Mouse (Mus musculus): ENCODE data around the gene Olfr385. TPM values are rescaled to one million over a fixed set of nuclear protein-coding genes. Genes with fewer than 3 reads are reported as not detected.
"Not testable (repeated sequence)": the region's sequence is repeated elsewhere in the genome, so short reads cannot be mapped to it uniquely, and the experiment has no call there.

Olfr385 gene
- polyA plus RNA-seq (2015; fragmentation: Nextera tagmentation; extraction: Ambion mirVana), result not detected in 2 replicates

DNA sequence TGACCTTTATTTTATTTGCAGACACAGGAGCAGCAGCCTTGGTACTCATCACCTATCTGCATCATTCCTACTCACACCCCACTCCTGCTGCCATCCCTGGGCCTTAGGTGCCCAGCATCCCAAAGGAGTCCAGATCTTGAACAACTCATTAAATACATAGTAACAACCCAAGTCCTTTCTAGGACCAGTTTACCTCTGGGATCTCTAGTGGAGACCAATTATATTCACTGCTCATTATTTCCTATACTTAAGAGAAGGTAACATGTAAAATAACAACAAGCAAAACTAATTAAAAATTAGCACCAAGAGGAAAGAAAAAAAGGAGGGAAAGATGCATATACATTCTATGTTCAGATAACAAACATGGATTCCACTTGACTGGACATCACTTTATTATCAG, at the start of gene Olfr385:
TSS of gene Olfr385 (minus strand) at position 101 of the 400 bp plus-strand sequence.
- Histone ChIP-seq H3K4me1 (replicated peaks; ENCODE audit: control insufficient read depth, insufficient read depth, low read length) (no peaks in the 10 kb centered on the region), H3K9me3 (ENCODE audit: control insufficient read depth) (no peaks in the 10 kb centered on the region), H3K4me2 (replicated peaks; ENCODE audit: low read depth) (no peak within 1 kb of the TSS), H3K36me3 (ENCODE audit: control insufficient read depth, insufficient read depth) (no peaks in the 10 kb centered on the region), H3K4me3 (ENCODE audit: low read depth, low read length) (no peak within 1 kb of the TSS), H3K27me3 (replicated peaks; ENCODE audit: control insufficient read depth, insufficient read depth, low read length) (no peaks in the 10 kb centered on the region), H3K27ac (ENCODE audit: low read depth, low read length) (no peak within 1 kb of the TSS), H3K9ac (ENCODE audit: low read depth, low read length) (no peak within 1 kb of the TSS)
- TF ChIP-seq CTCF (IDR thresholded peaks at IDR 0.05; ENCODE audit: low read depth), result no peak
- ATAC-seq, result no peak

DNA sequence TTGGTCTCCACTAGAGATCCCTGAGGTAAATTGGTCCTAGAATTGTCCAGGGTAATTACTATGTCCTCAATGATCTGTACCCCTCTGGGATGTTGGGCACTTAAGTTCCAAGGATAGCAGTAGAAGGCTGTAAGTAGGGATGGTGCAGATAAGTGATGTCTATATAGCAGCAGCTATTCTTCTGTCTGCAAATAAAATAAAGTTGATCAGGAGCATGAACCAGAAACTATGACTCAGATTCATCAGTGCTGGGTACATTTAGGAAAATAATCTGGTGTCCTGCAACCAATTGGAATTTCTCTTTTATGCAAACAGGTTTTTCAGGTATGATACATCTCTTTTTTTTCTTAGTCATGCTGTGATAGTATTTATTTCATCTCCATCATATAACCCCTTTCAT, 5.5 kb upstream of the Olfr385 start, which contains the start of gene Olfr384:
TSS of gene Olfr384 (plus strand) at position 301 of the 400 bp plus-strand sequence.
- no peak within 1 kb of the TSS for H3K27ac ChIP-seq (ENCODE audit: low read depth, low read length)
- no peaks in the 10 kb centered on the region for H3K27me3 ChIP-seq (replicated peaks; ENCODE audit: control insufficient read depth, insufficient read depth, low read length)
- no peaks in the 10 kb centered on the region for H3K4me1 ChIP-seq (replicated peaks; ENCODE audit: control insufficient read depth, insufficient read depth, low read length)
- no peaks in the 10 kb centered on the region for H3K9me3 ChIP-seq (ENCODE audit: control insufficient read depth)
- no peak for TF ChIP-seq CTCF (IDR thresholded peaks at IDR 0.05; ENCODE audit: low read depth)
- ATAC-seq, result no peak
- H3K9ac ChIP-seq (ENCODE audit: low read depth, low read length), result no peak within 1 kb of the TSS
- H3K36me3 ChIP-seq (ENCODE audit: control insufficient read depth, insufficient read depth), result no peaks in the 10 kb centered on the region
- no peak within 1 kb of the TSS for H3K4me2 ChIP-seq (replicated peaks; ENCODE audit: low read depth)
- no peak within 1 kb of the TSS for H3K4me3 ChIP-seq (ENCODE audit: low read depth, low read length)

DNA sequence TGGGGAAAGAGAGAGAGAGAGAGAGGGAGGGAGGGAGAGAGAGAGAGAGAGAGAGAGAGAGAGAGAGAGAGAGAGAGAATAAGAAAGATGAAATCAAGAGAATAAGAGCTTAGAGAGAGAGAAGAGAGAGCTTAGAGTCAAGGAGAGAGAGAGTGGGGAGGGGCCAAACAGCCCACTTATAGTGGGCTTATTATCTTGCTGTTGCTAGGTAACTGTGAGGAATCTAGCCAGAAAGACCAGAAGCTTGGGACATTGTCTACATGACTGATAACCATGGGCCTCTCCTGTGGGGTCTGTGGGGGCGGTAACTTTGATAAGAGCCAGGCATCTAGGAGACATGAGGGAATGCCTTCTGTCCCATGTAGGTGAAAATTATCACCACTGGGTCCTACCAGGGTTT, 9.6 kb downstream of the Olfr385 start:
- H3K36me3 ChIP-seq (ENCODE audit: control insufficient read depth, insufficient read depth); H3K4me2 ChIP-seq (replicated peaks; ENCODE audit: low read depth); H3K9me3 ChIP-seq (ENCODE audit: control insufficient read depth); H3K27ac ChIP-seq (ENCODE audit: low read depth, low read length); H3K4me1 ChIP-seq (replicated peaks; ENCODE audit: control insufficient read depth, insufficient read depth, low read length); ATAC-seq; H3K9ac ChIP-seq (ENCODE audit: low read depth, low read length); H3K27me3 ChIP-seq (replicated peaks; ENCODE audit: control insufficient read depth, insufficient read depth, low read length); H3K4me3 ChIP-seq (ENCODE audit: low read depth, low read length): not testable (repeated sequence)
- 85% methylated on average over 1 of the region's 1 CpGs for WGBS

DNA sequence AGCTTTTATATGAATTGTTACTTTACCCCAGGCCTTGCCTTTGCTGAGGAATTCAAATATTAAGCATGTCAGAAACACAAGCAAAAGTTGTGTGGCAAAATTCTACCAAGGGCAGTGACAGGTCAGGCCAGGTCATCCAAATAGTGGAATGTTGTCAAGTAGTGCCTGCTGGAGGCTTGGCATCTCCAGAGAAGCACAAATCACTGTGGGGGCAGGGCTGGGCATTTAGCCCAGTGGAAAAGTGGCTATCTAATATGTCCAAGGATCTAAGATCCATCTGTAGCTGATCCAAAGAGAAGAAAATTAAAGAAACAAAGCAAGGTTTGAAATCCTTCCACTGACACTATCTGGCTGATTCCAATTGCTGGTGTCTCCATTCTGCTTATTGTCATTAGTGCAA, 12.9 kb downstream of the Olfr385 start:
- TF ChIP-seq CTCF (IDR thresholded peaks at IDR 0.05; ENCODE audit: low read depth), result no peak
- Histone ChIP-seq H3K36me3 (ENCODE audit: control insufficient read depth, insufficient read depth) (no peaks in the 10 kb centered on the region), H3K9ac (ENCODE audit: low read depth, low read length) (no peak overlapping the region), H3K4me2 (replicated peaks; ENCODE audit: low read depth) (no peak overlapping the region), H3K27ac (ENCODE audit: low read depth, low read length) (no peak overlapping the region), H3K4me3 (ENCODE audit: low read depth, low read length) (no peak overlapping the region), H3K27me3 (replicated peaks; ENCODE audit: control insufficient read depth, insufficient read depth, low read length) (no peaks in the 10 kb centered on the region), H3K4me1 (replicated peaks; ENCODE audit: control insufficient read depth, insufficient read depth, low read length) (no peaks in the 10 kb centered on the region), H3K9me3 (ENCODE audit: control insufficient read depth) (no peaks in the 10 kb centered on the region)
- no peak for ATAC-seq

Other genes with a start within 250 kb of the Olfr385 start
- not detected in 2 replicates for gene Olfr20, start 242.2 kb downstream of the Olfr385 start, polyA plus RNA-seq (2015; fragmentation: Nextera tagmentation; extraction: Ambion mirVana)
- gene Olfr376, start 221.8 kb downstream of the Olfr385 start, polyA plus RNA-seq (2015; fragmentation: Nextera tagmentation; extraction: Ambion mirVana), result not detected in 2 replicates
- gene Olfr1, start 193.4 kb downstream of the Olfr385 start, polyA plus RNA-seq (2015; fragmentation: Nextera tagmentation; extraction: Ambion mirVana), result not detected in 2 replicates
- gene Olfr378, start 164.5 kb downstream of the Olfr385 start, polyA plus RNA-seq (2015; fragmentation: Nextera tagmentation; extraction: Ambion mirVana), result not detected in 2 replicates
- not detected in 2 replicates for gene Olfr380, start 135.5 kb downstream of the Olfr385 start, polyA plus RNA-seq (2015; fragmentation: Nextera tagmentation; extraction: Ambion mirVana)
- gene Olfr381, start 101.4 kb downstream of the Olfr385 start, polyA plus RNA-seq (2015; fragmentation: Nextera tagmentation; extraction: Ambion mirVana), result not detected in 2 replicates
- gene Olfr382, start 75.8 kb downstream of the Olfr385 start, polyA plus RNA-seq (2015; fragmentation: Nextera tagmentation; extraction: Ambion mirVana), result not detected in 2 replicates
- gene Olfr384, start 5.6 kb upstream of the Olfr385 start, polyA plus RNA-seq (2015; fragmentation: Nextera tagmentation; extraction: Ambion mirVana), result not detected in 2 replicates
- gene Zfp735, start 95.8 kb upstream of the Olfr385 start, polyA plus RNA-seq (2015; fragmentation: Nextera tagmentation; extraction: Ambion mirVana), result not detected in 2 replicates
- gene Olfr389, start 187.7 kb upstream of the Olfr385 start, polyA plus RNA-seq (2015; fragmentation: Nextera tagmentation; extraction: Ambion mirVana), result not detected in 2 replicates
- not detected in 2 replicates for gene Olfr390, start 190.0 kb upstream of the Olfr385 start, polyA plus RNA-seq (2015; fragmentation: Nextera tagmentation; extraction: Ambion mirVana)
- gene Olfr391-ps, start 210.0 kb upstream of the Olfr385 start, polyA plus RNA-seq (2015; fragmentation: Nextera tagmentation; extraction: Ambion mirVana), result not detected in 2 replicates
- gene Olfr392, start 224.0 kb upstream of the Olfr385 start, polyA plus RNA-seq (2015; fragmentation: Nextera tagmentation; extraction: Ambion mirVana), result not detected in 2 replicates

All from intestine, postnatal 0 days (tissue).